Mouse (Mus musculus): ENCODE results near the gene S100a10. TPM values are rescaled to one million over a fixed set of nuclear protein-coding genes. Genes with fewer than 3 reads are reported as not detected.

The S100a10 gene
- total RNA-seq, 2 experiments from 2014 or later, result 290 to 327 TPM

DNA sequence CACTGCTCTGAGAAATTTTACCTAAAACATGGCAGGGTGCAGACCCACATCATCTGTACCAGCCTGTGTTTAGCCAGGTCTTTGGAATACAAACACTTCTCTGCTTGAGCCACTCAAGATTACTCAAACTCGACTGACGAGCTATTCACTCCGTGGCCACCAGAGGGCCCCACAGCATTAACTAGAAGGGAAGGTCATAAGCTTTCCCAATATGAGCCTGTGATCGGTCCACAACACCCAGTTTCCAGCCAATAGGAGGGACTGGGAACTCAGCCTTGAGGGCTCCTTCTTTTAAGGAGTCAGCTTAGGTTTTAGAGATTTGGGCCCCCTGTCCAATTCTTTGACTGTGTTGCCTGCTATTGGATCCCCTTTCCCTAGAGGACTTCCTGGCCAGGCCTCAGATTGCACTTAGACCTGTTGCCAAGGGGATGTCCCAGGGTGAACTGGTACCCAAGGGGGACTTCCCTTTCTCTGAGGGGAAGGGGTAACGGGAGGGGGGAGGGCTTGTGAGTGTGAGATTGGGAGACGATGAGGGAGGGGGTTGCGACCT lies 7.7 kb upstream of the S100a10 start:
- peak; percentile 81 to 84 for DNase-seq (ENCODE audit: low spot score in 2 of 2)

DNA sequence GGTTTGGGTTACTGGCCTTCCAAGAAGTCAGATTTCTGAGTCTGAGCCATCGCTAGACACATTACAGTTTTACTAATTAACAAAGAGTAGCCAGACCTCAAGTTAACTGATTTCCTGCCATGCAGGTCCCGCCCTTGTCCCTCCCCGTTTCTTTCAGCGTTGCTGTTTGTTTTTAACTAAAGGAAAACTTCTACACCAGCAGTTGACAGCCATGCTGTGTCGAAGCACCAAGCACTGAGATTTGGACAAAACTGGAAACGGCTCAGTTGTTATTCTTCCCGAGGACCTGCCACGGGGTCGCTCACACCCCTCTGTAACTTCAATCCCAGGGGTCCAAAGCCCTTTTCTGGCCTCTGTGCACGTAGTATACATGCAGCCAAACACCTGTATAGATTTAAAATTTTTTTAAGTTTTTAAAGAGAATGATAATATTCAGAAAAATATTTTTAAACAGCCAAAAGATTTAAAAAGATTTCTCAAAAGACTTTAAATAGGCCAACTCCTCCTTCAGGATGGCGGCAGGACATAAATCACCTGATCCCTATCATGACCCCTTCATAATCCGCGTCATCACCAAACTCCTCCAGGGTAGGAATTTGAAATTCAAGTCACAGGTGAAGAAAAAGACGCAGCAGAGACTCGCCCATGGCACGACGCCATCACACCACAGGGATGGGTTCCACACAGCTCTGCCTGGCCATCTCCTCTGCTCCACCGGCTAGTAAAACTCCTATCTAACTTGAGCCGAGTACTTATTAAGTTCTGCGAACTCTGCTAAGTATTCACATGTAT lies 6.9 kb upstream of the S100a10 start:
- no peak for DNase-seq (ENCODE audit: low spot score in 2 of 2)

DNA sequence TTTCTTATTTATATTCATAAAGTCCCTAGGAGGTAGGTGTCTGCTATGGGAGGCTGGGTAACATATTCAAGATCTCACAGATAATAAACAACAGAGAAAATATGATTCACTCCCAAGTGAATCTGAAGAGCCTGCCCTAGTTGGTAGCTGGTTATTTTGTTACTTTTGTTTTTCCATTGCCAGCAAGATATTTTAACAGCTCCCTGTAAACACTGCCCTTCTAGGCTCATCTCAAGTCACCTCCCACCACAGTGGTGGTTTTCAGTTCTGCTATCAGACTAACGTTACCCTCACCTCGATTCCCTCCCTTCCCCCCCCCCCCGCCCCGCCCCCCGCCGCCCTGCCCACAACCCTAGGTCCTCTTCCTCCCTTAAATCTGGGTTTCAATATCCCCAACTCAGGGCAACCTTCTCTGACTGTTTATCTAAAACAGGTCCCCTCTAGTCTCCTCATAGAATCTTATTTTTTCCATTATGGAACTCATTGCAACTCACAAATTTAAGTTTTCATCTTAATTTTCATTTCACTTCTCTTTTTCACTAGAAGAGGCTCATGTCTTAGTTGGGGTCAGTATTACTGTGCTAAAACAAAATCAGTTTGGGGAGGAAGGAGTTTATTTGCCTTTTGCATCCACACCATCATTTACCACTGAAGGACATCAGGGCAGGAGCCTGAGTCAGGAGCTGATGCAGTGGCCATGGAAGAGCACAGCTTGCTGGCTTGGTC lies 6.2 kb upstream of the S100a10 start:
- no peak for DNase-seq (ENCODE audit: low spot score in 2 of 2)

DNA sequence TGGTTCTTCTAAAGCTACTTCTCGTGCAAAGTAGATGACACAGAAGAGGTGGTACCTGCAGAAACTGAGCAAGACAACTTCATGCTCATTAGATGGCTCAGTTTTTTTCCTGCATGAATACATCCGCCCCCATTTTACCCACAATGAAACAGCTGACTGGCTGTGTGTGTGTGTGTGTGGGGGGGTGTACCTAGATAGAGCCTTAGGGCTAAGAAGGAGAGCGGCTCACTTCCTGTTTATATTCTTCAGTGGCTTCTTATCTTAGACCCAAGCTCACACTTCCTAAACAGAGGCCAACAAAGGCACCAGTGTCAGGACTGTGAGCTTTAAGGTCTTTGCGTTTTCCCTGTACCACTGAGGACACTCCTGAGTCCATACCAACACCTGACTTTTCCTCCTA lies 4.9 kb upstream of the S100a10 start:
- DNase-seq (ENCODE audit: low spot score in 2 of 2), result no peak

DNA sequence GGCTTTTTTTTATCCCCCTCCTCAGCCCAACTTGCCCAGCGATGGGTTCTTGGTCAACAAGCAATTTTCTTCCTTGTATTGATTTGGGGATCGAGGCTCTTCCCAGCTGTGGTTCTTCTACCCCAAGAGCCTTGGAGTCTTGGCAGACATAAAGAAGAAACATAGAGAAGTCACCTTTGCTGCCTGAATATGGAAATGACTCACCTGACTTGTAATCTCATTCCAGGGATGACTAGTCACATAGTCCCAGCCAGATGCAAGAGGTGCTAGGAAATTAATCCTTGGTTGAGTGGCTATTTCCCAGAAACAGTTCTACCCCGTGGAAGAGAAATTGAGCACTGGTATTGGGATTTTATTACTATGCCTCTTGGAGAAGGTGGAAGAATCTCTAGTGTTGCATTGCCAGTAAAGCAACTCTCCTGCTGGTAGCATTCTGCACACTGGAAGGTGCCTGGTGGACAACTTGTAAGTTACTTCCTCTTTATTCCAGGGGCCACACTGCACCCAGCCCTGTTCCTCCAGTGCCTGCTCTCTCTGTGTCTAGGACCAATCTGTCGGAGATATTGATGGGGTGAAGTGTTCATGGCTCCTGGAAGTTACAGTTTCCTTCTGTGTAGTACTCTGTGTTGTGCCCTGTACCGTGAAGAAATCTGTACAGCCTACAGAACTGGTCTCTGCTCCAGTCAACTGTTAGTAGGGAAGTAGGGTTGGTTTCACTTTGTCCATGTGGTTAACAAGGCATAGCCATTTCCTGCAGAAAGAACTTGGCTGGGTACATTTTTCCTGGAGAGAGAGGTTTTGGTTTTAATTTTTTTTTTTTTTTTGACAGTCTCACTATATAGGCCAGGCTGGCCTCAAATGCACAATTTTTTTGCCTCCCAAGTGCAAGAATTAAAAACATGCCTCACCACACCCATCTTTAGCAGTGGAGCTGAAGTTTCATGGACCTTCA lies 2.7 kb upstream of the S100a10 start:
- no peak for DNase-seq (ENCODE audit: low spot score in 2 of 2)

DNA sequence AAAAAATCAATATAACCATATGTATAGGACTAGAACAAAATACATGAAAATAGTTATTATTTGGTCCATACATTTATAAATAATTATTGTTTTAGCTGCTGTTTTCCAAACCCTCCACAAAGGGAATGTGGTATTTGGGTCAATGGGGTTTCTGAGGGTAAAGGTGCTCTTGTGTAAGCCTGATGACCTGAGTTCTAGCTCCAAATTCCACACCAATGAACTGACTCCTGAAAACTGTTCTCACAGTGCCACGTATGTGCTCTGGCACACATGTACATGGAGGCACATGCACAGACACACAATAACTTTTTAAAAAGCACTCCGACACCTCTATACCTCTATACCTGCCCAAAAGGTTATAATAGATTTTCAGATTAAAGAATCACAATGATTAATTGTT lies 1.6 kb upstream of the S100a10 start:
- no peak for DNase-seq (ENCODE audit: low spot score in 2 of 2)

DNA sequence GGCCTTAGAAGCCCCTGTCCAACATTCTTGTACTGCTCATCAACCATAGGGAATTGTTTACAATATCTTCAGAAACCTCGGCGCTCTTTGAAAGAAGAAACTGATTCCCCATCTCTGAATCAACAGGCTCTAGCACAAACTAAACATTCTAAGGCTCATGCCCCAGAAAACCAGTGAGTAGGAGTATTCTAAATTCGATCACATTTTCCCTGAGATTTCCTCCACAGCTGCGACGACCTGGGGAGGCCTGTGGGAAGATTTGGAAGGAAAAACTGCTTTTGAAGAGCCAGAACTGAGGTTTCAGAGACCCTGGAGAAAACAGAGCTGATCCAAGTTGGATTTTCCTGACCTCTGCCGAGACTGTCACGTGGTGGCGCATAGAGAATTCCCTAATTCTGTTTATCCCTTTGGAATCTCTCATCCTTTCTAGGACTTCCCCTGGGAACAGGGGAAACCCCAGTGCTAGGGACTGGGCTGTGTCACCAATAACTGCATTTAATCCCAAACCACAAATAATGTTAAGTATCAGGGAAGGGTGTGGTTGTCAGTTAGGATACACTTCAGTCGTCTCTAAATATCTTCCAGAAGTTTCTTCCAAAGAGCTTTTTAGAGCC lies 1.0 kb upstream of the S100a10 start:
- DNase-seq (ENCODE audit: low spot score in 2 of 2), result peak in 1 of 2 experiments; percentile 37

DNA sequence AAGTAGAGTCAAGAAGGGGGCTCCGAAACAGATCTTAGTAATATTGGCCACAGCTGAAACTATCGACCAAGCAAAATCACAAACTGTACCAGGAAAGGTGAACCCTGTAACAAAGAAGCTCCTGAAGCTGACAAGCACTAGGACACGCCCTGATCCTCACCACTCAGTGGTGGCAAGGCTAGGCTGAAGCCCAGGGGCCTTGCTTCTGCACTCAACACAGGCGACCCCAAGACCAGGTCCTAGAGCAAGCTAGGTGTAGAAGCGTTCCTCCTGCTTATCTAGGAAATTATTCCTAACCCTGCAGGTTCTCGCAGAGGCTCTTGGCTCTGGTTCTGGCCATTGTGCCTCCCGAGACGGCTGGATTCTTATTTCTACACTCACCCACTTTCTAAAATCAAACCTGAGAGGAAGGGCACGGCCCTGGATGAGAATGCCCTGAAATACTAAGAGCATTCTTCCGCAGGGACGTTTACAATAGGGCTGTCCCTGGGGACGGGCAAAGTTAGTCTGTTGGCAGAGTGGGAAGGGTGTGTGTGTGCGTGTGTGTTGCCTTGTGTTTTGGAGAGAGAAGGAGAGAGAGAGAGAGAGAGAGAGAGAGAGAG lies 400 bp upstream of the S100a10 start:
- DNase-seq (ENCODE audit: low spot score in 2 of 2), result no peak

DNA sequence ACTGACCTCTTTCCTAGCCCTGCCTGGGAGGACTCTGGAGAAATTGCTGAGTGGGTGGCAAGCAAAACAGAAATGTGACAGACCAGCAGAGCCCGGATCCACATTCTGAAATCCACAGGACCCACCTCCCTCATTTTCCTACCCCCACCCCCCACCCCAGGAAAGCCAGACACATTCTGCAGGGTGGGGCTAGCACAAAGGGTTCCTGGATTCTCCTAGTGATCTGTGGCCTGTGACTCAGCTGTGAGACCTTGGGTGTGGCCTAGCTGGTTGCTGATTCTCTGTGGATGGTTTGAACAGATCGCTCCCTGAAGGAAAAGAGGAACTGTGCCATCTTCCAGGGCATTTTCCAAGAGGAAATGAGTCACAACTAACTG lies 986 bp downstream of the S100a10 start:
- peak in 1 of 2 experiments; percentile 37 for DNase-seq (ENCODE audit: low spot score in 2 of 2)

DNA sequence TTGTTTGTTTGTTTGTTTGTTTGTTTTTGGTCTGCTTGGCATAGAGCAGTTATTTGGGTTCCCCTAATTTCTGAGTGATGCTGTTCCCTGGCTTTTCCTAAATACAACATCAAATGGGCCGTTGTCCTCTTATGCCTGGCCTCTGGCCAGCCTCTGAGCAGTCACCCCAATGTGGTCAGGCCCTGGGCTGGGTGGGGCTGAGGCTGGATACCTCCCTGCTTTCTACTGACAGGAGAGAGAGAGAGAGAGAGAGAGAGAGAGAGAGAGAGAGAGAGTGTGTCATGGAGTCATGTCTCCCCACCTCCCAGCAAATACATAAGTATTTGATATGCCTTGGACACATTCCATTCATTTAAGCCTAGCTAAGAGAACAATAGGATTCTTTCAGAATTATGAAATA lies 1.7 kb downstream of the S100a10 start:
- no peak for DNase-seq (ENCODE audit: low spot score in 2 of 2)

DNA sequence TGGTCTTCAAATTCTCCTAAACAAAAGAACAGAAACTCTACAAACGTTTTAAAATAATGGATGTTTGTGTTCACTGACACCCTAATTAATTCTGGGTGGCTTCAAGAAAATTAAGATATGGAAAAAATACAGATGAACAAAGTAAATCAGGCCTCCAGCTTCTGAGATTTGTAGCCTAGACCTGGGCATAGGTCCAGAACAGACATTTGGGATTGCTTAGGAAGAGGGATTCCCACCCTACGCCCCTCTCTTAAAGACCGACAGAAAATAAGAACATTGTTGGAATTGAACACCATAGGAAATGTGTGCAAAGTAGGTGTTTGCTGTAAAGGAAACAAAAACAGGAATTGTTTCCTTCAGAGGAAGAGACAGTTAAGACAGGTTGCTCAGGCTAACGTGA lies 2.6 kb downstream of the S100a10 start:
- DNase-seq (ENCODE audit: low spot score in 2 of 2), result no peak

DNA sequence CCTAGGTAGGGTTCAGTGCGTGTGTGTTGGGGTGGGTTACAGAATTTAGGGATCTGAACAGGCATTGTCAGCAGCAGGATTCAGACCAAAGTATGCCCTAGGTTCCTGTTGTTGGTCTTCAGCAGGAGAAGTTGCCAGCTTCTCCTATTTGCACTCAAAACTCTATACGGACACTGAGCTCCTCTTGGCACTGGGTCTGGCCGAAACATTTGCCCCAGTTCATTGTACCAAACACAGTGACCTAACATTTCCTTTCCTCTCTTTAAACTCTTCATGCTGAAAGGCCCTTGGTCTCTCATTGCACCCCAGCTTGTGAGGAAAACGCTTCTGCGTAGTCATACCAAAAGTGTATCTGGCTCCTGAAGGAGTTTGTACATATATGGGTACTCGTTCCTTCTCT lies 5.1 kb downstream of the S100a10 start:
- DNase-seq (ENCODE audit: low spot score in 2 of 2), result no peak

DNA sequence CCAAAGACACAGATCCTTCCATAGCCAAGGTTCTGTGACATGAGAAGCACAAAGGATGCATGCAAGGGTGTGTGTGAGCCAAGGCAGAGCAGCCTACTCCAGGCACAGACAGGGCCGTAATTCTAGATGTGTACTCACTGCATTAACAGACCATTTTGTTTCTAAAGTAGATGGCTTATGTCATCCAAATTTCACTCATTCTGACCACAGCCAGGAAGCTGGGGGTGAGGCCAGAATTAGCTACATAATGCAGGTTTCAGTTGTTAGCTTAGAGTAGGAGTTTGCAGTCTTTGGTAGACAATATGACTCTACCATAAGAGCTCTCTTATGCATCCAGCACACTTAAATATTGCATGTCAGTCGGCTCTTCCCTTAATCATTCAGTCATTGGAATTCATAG lies 7.5 kb downstream of the S100a10 start:
- DNase-seq (ENCODE audit: low spot score in 2 of 2), result no peak

DNA sequence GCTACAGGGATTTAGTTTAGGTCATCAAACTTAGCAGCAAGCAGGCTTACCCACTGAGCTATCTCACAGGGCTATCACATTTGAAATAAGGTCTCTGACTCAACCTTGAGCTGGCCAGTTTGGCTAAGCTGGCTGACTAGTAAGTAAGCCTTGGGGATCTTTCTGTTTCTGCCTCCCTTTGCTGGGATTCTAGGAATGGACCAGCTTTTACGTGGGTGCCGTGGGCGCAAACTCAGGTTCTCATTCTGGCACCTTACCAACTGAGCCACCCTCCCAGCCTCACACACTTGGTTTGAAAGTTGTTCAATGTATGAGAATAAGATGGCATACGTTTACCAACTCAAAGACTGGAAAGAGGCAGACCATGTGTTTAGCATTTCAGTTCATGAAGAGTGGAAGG lies 8.3 kb downstream of the S100a10 start:
- no peak for DNase-seq (ENCODE audit: low spot score in 2 of 2)

DNA sequence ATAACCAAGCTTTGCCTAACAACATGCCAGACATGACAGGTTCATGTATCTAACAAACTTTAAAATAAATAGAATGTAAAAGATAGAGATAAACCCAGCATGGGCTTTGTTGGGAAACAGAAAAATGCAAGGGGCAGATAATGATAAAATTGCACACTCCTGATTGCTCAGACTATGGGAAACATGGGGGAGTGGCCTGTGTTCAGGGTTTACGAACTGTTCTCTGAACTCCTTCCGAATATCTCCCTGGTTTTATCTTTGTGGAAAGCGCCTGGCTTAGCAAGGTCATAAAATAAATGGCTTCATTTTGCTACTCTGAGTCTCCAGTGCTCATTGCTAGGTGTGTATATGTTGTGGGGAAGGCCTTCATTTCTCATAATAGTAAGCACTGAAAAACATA lies 12.0 kb downstream of the S100a10 start:
- DNase-seq (ENCODE audit: low spot score in 2 of 2), result no peak

DNA sequence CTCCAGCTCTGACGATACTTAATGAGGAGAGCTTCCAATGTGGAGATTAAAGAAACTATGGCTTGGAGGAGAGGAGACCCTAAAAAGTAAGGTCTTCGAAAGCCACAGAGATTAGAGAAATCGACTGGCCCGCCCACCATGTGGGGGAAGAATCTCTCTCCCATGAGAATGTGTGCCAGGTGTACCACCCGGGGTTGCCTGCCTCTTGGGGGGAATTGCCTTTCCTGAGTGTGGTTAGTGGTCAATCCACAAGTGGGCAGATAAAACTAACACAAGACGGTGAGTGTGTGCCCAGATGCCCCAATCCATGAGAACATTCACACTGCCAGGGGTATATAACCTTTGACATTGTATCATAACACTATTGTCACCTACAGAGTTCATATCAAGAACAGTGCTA lies 12.8 kb downstream of the S100a10 start:
- no peak for DNase-seq (ENCODE audit: low spot score in 2 of 2)

DNA sequence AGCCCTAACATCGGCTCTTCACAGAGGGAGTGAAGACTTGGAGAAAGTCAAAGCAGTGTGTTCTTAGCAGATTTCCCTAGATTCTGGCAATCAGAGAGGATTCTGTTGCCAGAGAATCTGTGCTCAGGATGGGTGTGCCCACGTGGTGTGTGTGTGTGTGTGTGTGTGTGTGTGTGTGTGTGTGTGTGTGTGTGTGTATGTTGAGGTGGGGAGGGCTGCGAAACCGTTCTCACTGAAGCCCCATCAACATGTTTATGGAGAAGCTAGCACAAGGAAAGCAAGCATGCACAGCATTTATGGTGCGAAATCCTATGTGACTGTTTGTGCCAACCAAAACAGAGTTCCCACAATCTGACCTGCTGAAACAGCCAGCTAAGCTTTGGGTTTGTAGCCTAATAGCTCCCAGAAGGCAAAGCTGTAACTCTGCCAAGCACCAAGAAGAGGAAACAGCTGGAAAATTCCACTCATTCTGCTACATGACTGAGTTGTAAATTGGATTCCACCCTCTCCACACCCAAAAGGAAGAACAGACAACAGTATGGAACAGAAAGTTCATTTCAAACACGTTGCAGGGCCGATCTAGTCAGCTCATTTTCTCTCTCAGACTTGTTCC lies 13.7 kb downstream of the S100a10 start:
- peak; percentile 22 to 75 for DNase-seq (ENCODE audit: low spot score in 2 of 2)

DNA sequence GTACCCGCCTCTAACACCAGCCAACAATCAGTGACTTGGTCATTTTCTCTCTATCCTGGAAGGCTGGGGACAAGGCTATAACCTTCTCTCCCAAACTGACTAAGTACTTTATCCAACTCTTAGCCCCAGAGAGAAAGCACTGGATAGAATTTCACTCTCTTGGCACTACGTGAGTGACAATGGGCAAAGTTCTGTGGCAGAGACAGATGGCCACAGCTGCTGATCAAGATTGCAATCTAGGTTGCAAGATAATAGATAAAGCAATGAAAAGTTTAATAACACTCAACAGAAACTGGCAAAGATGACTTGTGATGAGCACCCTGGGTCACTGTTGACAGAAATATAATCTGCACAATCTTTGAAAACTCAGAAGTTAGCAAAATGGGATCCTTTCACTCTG lies 14.2 kb downstream of the S100a10 start:
- DNase-seq (ENCODE audit: low spot score in 2 of 2), result no peak

DNA sequence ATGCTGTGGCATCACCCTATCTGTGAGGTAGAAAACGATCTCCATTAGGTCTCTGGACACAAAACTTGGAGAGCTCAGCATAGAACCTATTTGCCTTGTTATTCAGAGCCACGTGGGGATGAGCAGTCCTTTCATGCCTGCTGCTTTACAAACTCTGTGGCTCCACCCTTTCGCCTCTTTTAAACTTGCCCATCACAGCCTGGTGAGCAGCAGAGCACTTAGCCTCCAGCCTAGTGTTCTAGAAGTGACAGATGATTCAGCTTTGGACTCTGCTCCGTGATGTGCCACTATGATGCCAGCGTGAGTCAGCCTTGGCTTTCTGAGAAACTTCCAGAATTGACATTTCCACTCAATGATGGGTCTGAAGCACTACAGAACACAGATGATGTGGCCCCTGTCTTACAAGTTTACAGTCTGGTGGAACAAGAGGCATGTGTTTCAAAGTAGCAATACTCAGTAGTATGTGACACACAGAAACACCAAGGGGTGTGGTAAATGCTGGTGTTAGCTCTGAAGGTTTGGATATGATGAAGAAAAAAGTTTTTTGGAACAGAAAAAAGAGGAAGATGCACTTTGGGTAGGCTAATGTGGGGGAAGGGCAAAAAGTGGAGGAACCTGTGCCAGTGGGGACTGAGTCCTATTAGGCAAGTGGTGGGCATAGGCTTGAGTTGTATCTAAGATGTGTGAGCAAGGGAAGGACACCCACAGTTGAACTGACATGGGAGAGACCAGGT lies 17.3 kb downstream of the S100a10 start:
- DNase-seq (ENCODE audit: low spot score in 2 of 2), result no peak

Data from gastrocnemius, postnatal 4 days (tissue).